Mouse (Mus musculus): Measurements from ENCODE around the gene Fgd6. TPM values are rescaled to one million over a fixed set of nuclear protein-coding genes. Genes with fewer than 3 reads are reported as not detected.

Fgd6 gene
- polyA plus RNA-seq, 1 experiment: 12.1 TPM

DNA sequence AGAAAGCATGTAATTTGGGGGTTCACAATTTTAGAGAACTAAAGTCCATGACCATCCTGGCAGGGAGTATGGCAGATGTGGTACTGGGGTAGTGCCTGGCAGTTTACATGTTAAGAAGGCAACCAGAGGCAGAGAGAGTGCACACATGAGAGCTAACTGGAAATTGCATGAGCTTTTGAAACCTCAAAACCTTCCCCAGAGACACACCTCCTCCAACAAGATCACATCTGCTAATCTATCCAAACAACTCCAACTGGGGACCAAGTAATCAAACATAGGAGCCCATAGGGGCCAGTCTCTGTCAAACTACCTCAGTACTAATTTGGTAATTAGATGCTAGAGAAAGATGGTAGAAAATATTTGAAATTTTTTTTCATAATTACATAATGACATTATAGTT is 118.0 kb downstream of the Fgd6 start:
- H3K27ac ChIP-seq (ENCODE audit: control insufficient read depth, insufficient read depth, low read depth, low read length): no peak overlapping the region
- no peaks in the 10 kb centered on the region for H3K36me3 ChIP-seq (ENCODE audit: control insufficient read depth, insufficient read depth, low read length)
- no peaks in the 10 kb centered on the region for H3K27me3 ChIP-seq (ENCODE audit: control insufficient read depth, insufficient read depth, low read length)
- no peak overlapping the region for H3K4me3 ChIP-seq (ENCODE audit: control insufficient read depth, low read depth, low read length)
- TF ChIP-seq CTCF (IDR thresholded peaks at IDR 0.05; ENCODE audit: control insufficient read depth, insufficient read depth, insufficient replicate concordance, low read depth, low read length) (no peak), POLR2A (IDR thresholded peaks at IDR 0.05; ENCODE audit: control insufficient read depth, low read depth, low read length) (no peak)
- no peaks in the 10 kb centered on the region for H3K4me1 ChIP-seq (ENCODE audit: control insufficient read depth, insufficient read depth, low read length)

DNA sequence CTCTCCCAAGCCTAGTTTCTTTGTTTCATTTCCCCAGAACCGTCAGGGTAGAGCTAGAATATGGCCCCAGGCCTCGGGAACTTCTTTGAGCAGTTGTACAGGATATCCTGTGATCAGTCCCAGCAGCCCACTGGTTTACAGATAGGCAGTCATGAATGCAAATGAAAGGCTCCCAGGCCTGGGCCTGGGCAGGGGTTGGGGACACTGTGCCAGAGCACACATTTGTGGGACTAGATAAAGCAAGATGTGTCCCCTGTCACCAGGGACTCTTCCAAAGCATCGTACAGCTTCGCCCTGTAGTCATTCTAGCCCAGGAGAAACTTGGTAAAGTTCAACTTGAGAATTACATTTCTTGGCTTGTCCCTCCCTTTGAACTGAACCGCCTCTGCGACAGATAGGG is 123.2 kb downstream of the Fgd6 start:
- H3K27ac ChIP-seq (ENCODE audit: control insufficient read depth, insufficient read depth, low read depth, low read length): no peak overlapping the region
- H3K27me3 ChIP-seq (ENCODE audit: control insufficient read depth, insufficient read depth, low read length): no peaks in the 10 kb centered on the region
- H3K4me1 ChIP-seq (ENCODE audit: control insufficient read depth, insufficient read depth, low read length): no peaks in the 10 kb centered on the region
- H3K36me3 ChIP-seq (ENCODE audit: control insufficient read depth, insufficient read depth, low read length): no peaks in the 10 kb centered on the region; the same call in 1 of the 2 replicates
- TF ChIP-seq POLR2A (IDR thresholded peaks at IDR 0.05; ENCODE audit: control insufficient read depth, low read depth, low read length) (no peak), CTCF (IDR thresholded peaks at IDR 0.05; ENCODE audit: control insufficient read depth, insufficient read depth, insufficient replicate concordance, low read depth, low read length) (no peak)
- H3K4me3 ChIP-seq (ENCODE audit: control insufficient read depth, low read depth, low read length): no peak overlapping the region

DNA sequence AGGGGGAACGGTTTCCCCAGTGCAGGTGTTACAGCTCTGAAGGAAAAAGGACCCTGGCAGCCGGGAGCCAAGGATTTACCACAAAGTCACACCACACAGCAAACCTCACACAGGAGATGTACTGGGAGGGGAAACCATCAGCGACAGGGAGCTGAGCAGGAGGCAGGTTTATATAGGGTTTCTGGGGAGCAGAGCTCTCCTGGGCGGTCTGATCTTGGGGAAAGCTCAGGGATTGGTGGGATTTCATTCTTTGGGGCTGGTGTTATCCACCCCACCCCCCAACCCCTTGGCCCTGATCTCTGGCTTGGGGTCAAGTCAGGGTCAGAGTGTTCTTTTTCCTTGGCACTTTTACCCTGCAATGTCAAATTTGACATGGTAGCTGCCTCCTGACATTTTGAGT is 123.6 kb downstream of the Fgd6 start:
- Histone ChIP-seq H3K4me3 (ENCODE audit: control insufficient read depth, low read depth, low read length) (no peak overlapping the region), H3K4me1 (ENCODE audit: control insufficient read depth, insufficient read depth, low read length) (no peaks in the 10 kb centered on the region), H3K27me3 (ENCODE audit: control insufficient read depth, insufficient read depth, low read length) (no peaks in the 10 kb centered on the region), H3K27ac (ENCODE audit: control insufficient read depth, insufficient read depth, low read depth, low read length) (no peak overlapping the region), H3K36me3 (ENCODE audit: control insufficient read depth, insufficient read depth, low read length) (no peaks in the 10 kb centered on the region; the same call in 1 of the 2 replicates)
- TF ChIP-seq POLR2A (IDR thresholded peaks at IDR 0.05; ENCODE audit: control insufficient read depth, low read depth, low read length) (no peak), CTCF (IDR thresholded peaks at IDR 0.05; ENCODE audit: control insufficient read depth, insufficient read depth, insufficient replicate concordance, low read depth, low read length) (no peak)

DNA sequence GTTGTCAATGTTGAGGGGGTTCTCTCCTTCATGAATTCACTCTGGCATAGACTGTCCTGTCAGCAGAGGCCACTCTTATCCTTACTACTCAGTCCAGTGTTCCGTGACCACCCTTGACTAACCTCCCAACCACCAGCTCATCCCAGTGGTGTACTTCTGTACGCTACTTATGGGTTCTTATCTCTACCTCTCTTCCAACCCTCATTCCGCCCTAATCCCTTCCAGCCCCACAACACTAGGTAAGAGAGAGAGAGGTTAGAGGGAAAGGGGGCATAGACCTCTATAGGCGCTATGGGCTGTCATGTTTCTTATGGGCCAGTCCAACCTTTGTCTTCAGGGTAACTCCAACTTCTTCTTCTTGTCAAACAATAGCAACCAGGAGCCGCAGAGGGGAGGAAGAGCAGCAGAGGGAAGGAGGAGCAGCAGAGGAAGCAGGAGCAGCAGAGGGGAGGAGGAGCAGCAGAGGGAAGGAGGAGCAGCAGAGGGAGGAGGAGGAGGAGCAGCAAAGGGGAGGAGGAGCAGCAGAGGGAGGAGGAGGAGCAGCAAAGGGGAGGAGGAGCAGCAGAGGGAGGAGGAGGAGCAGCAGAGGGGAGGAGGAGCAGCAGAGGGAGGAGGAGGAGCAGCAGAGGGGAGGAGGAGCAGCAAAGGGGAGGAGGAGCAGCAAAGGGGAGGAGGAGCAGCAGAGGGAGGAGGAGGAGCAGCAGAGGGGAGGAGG is 125.4 kb downstream of the Fgd6 start:
- no peaks in the 10 kb centered on the region; the same call in 1 of the 2 replicates for H3K36me3 ChIP-seq (ENCODE audit: control insufficient read depth, insufficient read depth, low read length)
- H3K27me3 ChIP-seq (ENCODE audit: control insufficient read depth, insufficient read depth, low read length): no peaks in the 10 kb centered on the region
- TF ChIP-seq CTCF (IDR thresholded peaks at IDR 0.05; ENCODE audit: control insufficient read depth, insufficient read depth, insufficient replicate concordance, low read depth, low read length) (no peak), POLR2A (IDR thresholded peaks at IDR 0.05; ENCODE audit: control insufficient read depth, low read depth, low read length) (no peak)
- no peak overlapping the region for H3K27ac ChIP-seq (ENCODE audit: control insufficient read depth, insufficient read depth, low read depth, low read length)
- peaks cover 2% of the 10 kb centered on the region; the same call in 1 of the 2 replicates for H3K4me1 ChIP-seq (ENCODE audit: control insufficient read depth, insufficient read depth, low read length)
- H3K4me3 ChIP-seq (ENCODE audit: control insufficient read depth, low read depth, low read length): no peak overlapping the region

DNA sequence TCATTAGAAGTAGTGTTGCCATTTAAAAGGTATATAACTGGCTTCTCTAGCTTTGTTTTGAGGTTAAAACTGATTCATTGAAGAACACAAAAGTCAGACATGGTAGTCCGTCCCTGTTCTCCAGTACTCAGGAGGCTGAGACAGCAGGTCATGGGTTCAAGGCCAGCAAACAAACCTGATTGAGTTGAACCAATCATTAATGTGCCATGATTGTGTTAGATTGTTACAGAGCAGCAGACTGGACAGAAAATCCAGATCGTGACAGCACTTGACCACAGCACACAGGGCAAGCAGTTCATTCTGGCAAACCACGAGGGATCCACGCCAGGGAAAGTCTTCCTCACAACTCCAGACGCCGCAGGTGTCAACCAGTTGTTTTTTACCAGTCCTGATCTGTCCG is 126.2 kb downstream of the Fgd6 start:
- TF ChIP-seq POLR2A (IDR thresholded peaks at IDR 0.05; ENCODE audit: control insufficient read depth, low read depth, low read length) (no peak), CTCF (IDR thresholded peaks at IDR 0.05; ENCODE audit: control insufficient read depth, insufficient read depth, insufficient replicate concordance, low read depth, low read length) (no peak)
- Histone ChIP-seq H3K36me3 (ENCODE audit: control insufficient read depth, insufficient read depth, low read length) (no peaks in the 10 kb centered on the region; the same call in 1 of the 2 replicates), H3K4me3 (ENCODE audit: control insufficient read depth, low read depth, low read length) (no peak overlapping the region), H3K4me1 (ENCODE audit: control insufficient read depth, insufficient read depth, low read length) (peaks cover 2% of the 10 kb centered on the region; the same call in 1 of the 2 replicates), H3K27me3 (ENCODE audit: control insufficient read depth, insufficient read depth, low read length) (no peaks in the 10 kb centered on the region), H3K27ac (ENCODE audit: control insufficient read depth, insufficient read depth, low read depth, low read length) (no peak overlapping the region)

DNA sequence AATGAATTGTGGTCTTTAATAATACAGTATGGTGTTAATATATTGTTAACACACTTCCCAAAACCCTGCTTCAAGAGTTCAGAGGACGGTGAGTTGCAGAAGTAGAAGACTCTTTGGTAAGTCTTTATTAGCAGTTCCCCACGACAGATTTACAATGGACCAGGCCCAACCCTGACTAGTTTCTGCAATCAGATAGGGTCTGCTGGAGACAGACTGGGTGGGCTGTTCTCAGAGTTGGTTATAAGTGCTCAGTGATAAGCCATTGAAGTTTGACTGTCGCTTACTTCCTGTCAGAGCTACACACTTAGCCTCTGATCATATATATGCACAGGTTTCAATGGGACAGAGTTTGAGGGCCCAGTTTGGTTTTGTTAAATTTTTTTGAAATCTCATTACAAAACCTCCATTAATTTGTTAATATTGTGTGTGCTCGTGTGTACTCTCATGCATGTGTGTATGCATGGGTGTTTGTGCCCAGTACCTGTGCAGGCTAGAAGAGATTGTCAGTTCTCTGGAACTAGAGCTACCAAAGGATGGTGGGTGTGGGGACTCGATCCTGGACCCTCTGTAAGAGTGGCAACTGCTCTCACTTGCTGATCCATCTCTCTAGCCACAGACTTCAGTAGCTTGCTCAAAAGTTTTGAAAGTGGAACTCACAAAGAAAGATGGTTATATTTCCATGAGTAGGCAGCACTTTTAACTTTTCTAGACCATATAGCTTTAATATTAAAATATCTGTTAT is 128.5 kb downstream of the Fgd6 start:
- Histone ChIP-seq H3K27ac (ENCODE audit: control insufficient read depth, insufficient read depth, low read depth, low read length) (no peak overlapping the region), H3K4me3 (ENCODE audit: control insufficient read depth, low read depth, low read length) (no peak overlapping the region), H3K27me3 (ENCODE audit: control insufficient read depth, insufficient read depth, low read length) (no peaks in the 10 kb centered on the region), H3K4me1 (ENCODE audit: control insufficient read depth, insufficient read depth, low read length) (peaks cover 2% of the 10 kb centered on the region; the same call in 1 of the 2 replicates), H3K36me3 (ENCODE audit: control insufficient read depth, insufficient read depth, low read length) (no peaks in the 10 kb centered on the region; the same call in 1 of the 2 replicates)
- TF ChIP-seq POLR2A (IDR thresholded peaks at IDR 0.05; ENCODE audit: control insufficient read depth, low read depth, low read length) (no peak), CTCF (IDR thresholded peaks at IDR 0.05; ENCODE audit: control insufficient read depth, insufficient read depth, insufficient replicate concordance, low read depth, low read length) (no peak)

DNA sequence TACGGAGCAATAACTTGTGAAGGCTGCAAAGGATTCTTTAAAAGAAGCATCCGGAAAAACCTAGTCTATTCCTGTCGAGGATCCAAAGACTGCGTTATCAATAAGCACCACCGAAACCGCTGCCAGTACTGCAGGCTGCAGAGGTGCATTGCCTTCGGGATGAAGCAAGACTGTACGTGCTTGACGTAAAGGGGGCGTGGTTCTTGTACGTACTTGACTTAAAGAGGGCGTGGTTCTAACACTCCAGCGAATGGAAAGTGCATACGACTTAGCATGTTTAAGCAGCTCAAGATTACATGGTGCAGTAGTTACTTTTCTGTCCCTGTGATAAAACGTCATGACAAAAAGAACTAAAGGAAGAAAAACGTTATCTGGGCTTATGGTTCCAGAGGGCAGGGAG is 129.6 kb downstream of the Fgd6 start:
- Histone ChIP-seq H3K27me3 (ENCODE audit: control insufficient read depth, insufficient read depth, low read length) (no peaks in the 10 kb centered on the region), H3K4me1 (ENCODE audit: control insufficient read depth, insufficient read depth, low read length) (peaks cover 2% of the 10 kb centered on the region; the same call in 1 of the 2 replicates), H3K4me3 (ENCODE audit: control insufficient read depth, low read depth, low read length) (no peak overlapping the region), H3K36me3 (ENCODE audit: control insufficient read depth, insufficient read depth, low read length) (no peaks in the 10 kb centered on the region; the same call in 1 of the 2 replicates), H3K27ac (ENCODE audit: control insufficient read depth, insufficient read depth, low read depth, low read length) (no peak overlapping the region)
- no peak for TF ChIP-seq CTCF (IDR thresholded peaks at IDR 0.05; ENCODE audit: control insufficient read depth, insufficient read depth, insufficient replicate concordance, low read depth, low read length)
- no peak for TF ChIP-seq POLR2A (IDR thresholded peaks at IDR 0.05; ENCODE audit: control insufficient read depth, low read depth, low read length)

Measured in testis, adult 2 months (tissue).